In genomic region chr5:125243928-125244327, GRCm38 (mm10) we compare ENCODE assay signal across 9 mouse cellular contexts.
DNase-seq lines count a peak whose midpoint lies in the region; ATAC-seq and TF ChIP-seq lines count a peak whose summit lies in the region.
"Had no signal": no experiment of that assay in that cellular context is flagged by ENCODE, and none has a peak within 500 bp of the region (broad histone marks: within the 10 kb centered on the region; RNA-seq: fewer than 3 reads in every experiment).

No protein-coding gene starts in this region.

- WGBS in forebrain, embryonic 14.5 days, result 23% methylated on average over 6 of the region's 6 CpGs
- 21% methylated on average over 6 of the region's 6 CpGs for WGBS in hindbrain, embryonic 15.5 days
- 65% methylated on average over 6 of the region's 6 CpGs for WGBS in limb, embryonic 14.5 days
- WGBS in intestine, embryonic 15.5 days, result 59% methylated on average over 6 of the region's 6 CpGs

- peak; percentile 89 for DNase-seq in forebrain, embryonic 14.5 days (ENCODE audit: low spot score)
- no peak for DNase-seq in limb, embryonic 14.5 days (ENCODE audit: low spot score)
- peak; percentile 20 for DNase-seq in splenic B cell, adult 2 months (ENCODE audit: low read depth, low spot score)
- no peak for DNase-seq in heart, postnatal 4 days
- DNase-seq in lung, postnatal 14 days, result no peak

- no peak overlapping the region for H3K4me2 ChIP-seq in forebrain, embryonic 14.5 days (ENCODE audit: low read length)
- no peak overlapping the region for H3K4me2 ChIP-seq in hindbrain, embryonic 15.5 days
- no peak overlapping the region for H3K4me2 ChIP-seq in limb, embryonic 14.5 days (replicated peaks; ENCODE audit: low read depth, low read length, severe bottlenecking)
- H3K4me2 ChIP-seq in intestine, embryonic 15.5 days (replicated peaks), result no peak overlapping the region
- H3K4me2 ChIP-seq: lung, embryonic 15.5 days had no signal

- no peak for TF ChIP-seq POLR2A in limb, embryonic 14.5 days (IDR thresholded peaks at IDR 0.05; ENCODE audit: borderline replicate concordance, extremely low read depth, insufficient read depth, insufficient read length)

- H3K9me3 ChIP-seq in forebrain, embryonic 14.5 days (replicated peaks; ENCODE audit: control insufficient read depth, low read length), result no peaks in the 10 kb centered on the region
- H3K9me3 ChIP-seq in hindbrain, embryonic 15.5 days, result no peaks in the 10 kb centered on the region
- H3K9me3 ChIP-seq in limb, embryonic 14.5 days (ENCODE audit: control insufficient read depth, low read length), result no peaks in the 10 kb centered on the region
- no peaks in the 10 kb centered on the region for H3K9me3 ChIP-seq in intestine, embryonic 15.5 days
- H3K9me3 ChIP-seq: lung, embryonic 15.5 days had no signal

- no peaks in the 10 kb centered on the region for H3K36me3 ChIP-seq in forebrain, embryonic 14.5 days (ENCODE audit: control insufficient read depth, insufficient read depth, low read length)
- no peaks in the 10 kb centered on the region for H3K36me3 ChIP-seq in hindbrain, embryonic 15.5 days
- no peaks in the 10 kb centered on the region for H3K36me3 ChIP-seq in limb, embryonic 14.5 days (ENCODE audit: control insufficient read depth, insufficient read depth, low read length)
- H3K36me3 ChIP-seq in splenic B cell, adult 2 months (ENCODE audit: control insufficient read depth, insufficient read depth, low read length, poor library complexity, severe bottlenecking), result no peaks in the 10 kb centered on the region
- no peaks in the 10 kb centered on the region for H3K36me3 ChIP-seq in intestine, embryonic 15.5 days
- H3K36me3 ChIP-seq: lung, embryonic 15.5 days had no signal

- no peaks in the 10 kb centered on the region for H3K27me3 ChIP-seq in forebrain, embryonic 14.5 days (replicated peaks; ENCODE audit: control insufficient read depth, insufficient read depth, low read length)
- no peaks in the 10 kb centered on the region for H3K27me3 ChIP-seq in hindbrain, embryonic 15.5 days
- no peaks in the 10 kb centered on the region for H3K27me3 ChIP-seq in limb, embryonic 14.5 days (ENCODE audit: control insufficient read depth, insufficient read depth, low read length)
- no peaks in the 10 kb centered on the region; the same call in 1 of the 2 replicates for H3K27me3 ChIP-seq in splenic B cell, adult 2 months (ENCODE audit: control insufficient read depth, insufficient read depth, low read length, poor library complexity, severe bottlenecking)
- H3K27me3 ChIP-seq in intestine, embryonic 15.5 days (replicated peaks), result 0 out of 2 replicates have a peak, but pooled peaks cover 3% of the 10 kb centered on the region
- H3K27me3 ChIP-seq: lung, embryonic 15.5 days had no signal

- H3K9ac ChIP-seq in forebrain, embryonic 14.5 days (ENCODE audit: low read length), result no peak overlapping the region
- no peak overlapping the region for H3K9ac ChIP-seq in hindbrain, embryonic 15.5 days
- no peak overlapping the region for H3K9ac ChIP-seq in limb, embryonic 14.5 days (ENCODE audit: low read depth, low read length, severe bottlenecking)
- H3K9ac ChIP-seq in intestine, embryonic 15.5 days, result no peak overlapping the region
- H3K9ac ChIP-seq: lung, embryonic 15.5 days had no signal

- H3K4me1 ChIP-seq in forebrain, embryonic 14.5 days (ENCODE audit: control insufficient read depth, insufficient read depth, low read length), result peaks cover 33% of the 10 kb centered on the region
- peaks cover 47% of the 10 kb centered on the region for H3K4me1 ChIP-seq in hindbrain, embryonic 15.5 days (replicated peaks)
- peaks cover 22% of the 10 kb centered on the region for H3K4me1 ChIP-seq in limb, embryonic 14.5 days (ENCODE audit: control insufficient read depth, insufficient read depth, low read length)
- H3K4me1 ChIP-seq in intestine, embryonic 15.5 days (replicated peaks), result peaks cover 16% of the 10 kb centered on the region

- peak; percentile 69 for ATAC-seq in forebrain, embryonic 14.5 days
- no peak for ATAC-seq in hindbrain, embryonic 15.5 days (ENCODE audit: low FRiP score, low read depth)
- ATAC-seq in limb, embryonic 14.5 days (ENCODE audit: low FRiP score, low read depth), result peak; percentile 20; the same call in 1 of the 2 replicates
- no peak for ATAC-seq in inflammation-experienced regulatory T-cells, adult 6 months
- no peak for ATAC-seq in intestine, embryonic 15.5 days

- H3K4me3 ChIP-seq in forebrain, embryonic 14.5 days (ENCODE audit: low read depth, low read length), result no peak overlapping the region
- H3K4me3 ChIP-seq in hindbrain, embryonic 15.5 days, result no peak overlapping the region
- no peak overlapping the region for H3K4me3 ChIP-seq in limb, embryonic 14.5 days (replicated peaks; ENCODE audit: low read length)
- no peak overlapping the region for H3K4me3 ChIP-seq in intestine, embryonic 15.5 days (replicated peaks)
- H3K4me3 ChIP-seq: lung, embryonic 15.5 days had no signal

- peak overlapping the region; percentile 95 for H3K27ac ChIP-seq in forebrain, embryonic 14.5 days (ENCODE audit: low read depth, low read length)
- H3K27ac ChIP-seq in hindbrain, embryonic 15.5 days (replicated peaks), result peak overlapping the region; percentile 86
- no peak overlapping the region for H3K27ac ChIP-seq in limb, embryonic 14.5 days (replicated peaks; ENCODE audit: low read depth, low read length)
- H3K27ac ChIP-seq in intestine, embryonic 15.5 days, result no peak overlapping the region
- H3K27ac ChIP-seq: lung, embryonic 15.5 days had no signal

Comparison
In these comparisons a context has a peak if more than half of its experiments do, and no peak if none do; other contexts are left out.
1. ATAC-seq: peak in forebrain, embryonic 14.5 days (single experiment) and limb, embryonic 14.5 days (single experiment); none in hindbrain, embryonic 15.5 days (single experiment), inflammation-experienced regulatory T-cells, adult 6 months (single experiment) and intestine, embryonic 15.5 days (single experiment).
2. DNase-seq: peak in forebrain, embryonic 14.5 days (single experiment) and splenic B cell, adult 2 months (single experiment); none in limb, embryonic 14.5 days (single experiment), heart, postnatal 4 days (single experiment) and lung, postnatal 14 days (single experiment).
3. H3K27ac ChIP-seq: peak in forebrain, embryonic 14.5 days (single experiment) and hindbrain, embryonic 15.5 days (single experiment); none in limb, embryonic 14.5 days (single experiment) and intestine, embryonic 15.5 days (single experiment).